Mouse (Mus musculus): ENCODE data around the gene Taar2.
A peak's percentile ranks its signal among the peaks of the same experiment; 100 is the strongest.

The Taar2 gene

GRCm38 (mm10) chr10:23938312-23938711 is at the start of gene Taar2:
Gene Taar2 (plus strand): TSS chr10:23938572.
- DNase-seq (ENCODE audit: low read depth), result no peak

GRCm38 (mm10) chr10:23892987-23893386 is 45.4 kb upstream of the Taar2 start:
- no peak for DNase-seq (ENCODE audit: low read depth)

- DNase-seq (ENCODE audit: low read depth), result no peak
Observed at GRCm38 (mm10) chr10:23894601-23895349, 43.6 kb upstream of the Taar2 start, which contains the start of gene Vnn1. Gene Vnn1 (plus strand): TSS chr10:23894688.

- no peak for DNase-seq (ENCODE audit: low read depth)
Observed at GRCm38 (mm10) chr10:23895376-23895775, 43.0 kb upstream of the Taar2 start.

GRCm38 (mm10) chr10:23901119-23901518 is 37.3 kb upstream of the Taar2 start:
- DNase-seq (ENCODE audit: low read depth), result no peak

DNA sequence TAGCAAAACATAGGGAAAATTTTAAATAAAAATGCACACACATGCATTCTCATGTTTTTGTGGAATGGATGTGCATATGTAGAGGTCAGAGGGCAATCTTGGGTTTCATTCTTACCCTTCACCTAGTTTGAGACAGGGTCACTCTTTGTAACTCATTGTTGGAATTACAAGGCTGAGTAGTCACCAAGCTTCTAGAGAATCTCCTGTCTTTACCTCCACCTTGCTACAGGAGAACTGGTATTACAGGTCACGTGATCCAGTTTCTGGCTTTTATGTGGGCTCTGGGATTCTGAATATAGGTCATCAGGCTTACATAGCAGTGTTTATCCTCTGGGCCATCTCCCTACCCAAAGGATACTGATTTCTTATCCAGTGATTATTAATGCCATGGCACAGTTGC is 32.7 kb upstream of the Taar2 start:
- DNase-seq (ENCODE audit: low read depth), result no peak

DNA sequence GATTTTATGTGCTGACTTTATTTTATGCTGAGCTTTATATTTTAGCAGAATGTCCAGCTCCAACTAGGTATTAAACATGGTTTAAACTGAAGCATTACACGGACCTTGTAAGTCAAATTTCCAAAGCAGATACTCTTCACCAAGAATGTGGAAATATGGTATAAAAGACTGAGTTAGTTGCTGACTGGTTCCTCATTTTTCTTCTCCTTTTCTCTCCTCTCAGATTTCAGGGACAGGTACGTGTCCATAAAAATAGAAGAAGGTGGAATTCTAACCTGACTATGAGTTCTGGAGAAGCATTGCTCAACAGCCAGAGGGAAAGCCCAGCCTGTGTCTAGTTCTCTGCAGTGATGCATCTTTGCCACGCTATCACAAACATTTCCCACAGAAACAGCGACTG is 18.3 kb upstream of the Taar2 start, which contains the start of gene Taar1:
Gene Taar1 (plus strand): TSS at position 301 of the 400 bp plus-strand sequence.
- DNase-seq (ENCODE audit: low read depth), result no peak

GRCm38 (mm10) chr10:23922468-23922867 is 15.9 kb upstream of the Taar2 start:
- no peak for DNase-seq (ENCODE audit: low read depth)

- DNase-seq (ENCODE audit: low read depth), result no peak
Observed at GRCm38 (mm10) chr10:23923941-23924340, 14.4 kb upstream of the Taar2 start.

GRCm38 (mm10) chr10:23937613-23938012 is 759 bp upstream of the Taar2 start:
- DNase-seq (ENCODE audit: low read depth), result no peak

GRCm38 (mm10) chr10:23942465-23942864 is 4.1 kb downstream of the Taar2 start:
- peak; percentile 30 for DNase-seq (ENCODE audit: low read depth)

GRCm38 (mm10) chr10:23948026-23948425 is 9.7 kb downstream of the Taar2 start:
- no peak for DNase-seq (ENCODE audit: low read depth)

DNA sequence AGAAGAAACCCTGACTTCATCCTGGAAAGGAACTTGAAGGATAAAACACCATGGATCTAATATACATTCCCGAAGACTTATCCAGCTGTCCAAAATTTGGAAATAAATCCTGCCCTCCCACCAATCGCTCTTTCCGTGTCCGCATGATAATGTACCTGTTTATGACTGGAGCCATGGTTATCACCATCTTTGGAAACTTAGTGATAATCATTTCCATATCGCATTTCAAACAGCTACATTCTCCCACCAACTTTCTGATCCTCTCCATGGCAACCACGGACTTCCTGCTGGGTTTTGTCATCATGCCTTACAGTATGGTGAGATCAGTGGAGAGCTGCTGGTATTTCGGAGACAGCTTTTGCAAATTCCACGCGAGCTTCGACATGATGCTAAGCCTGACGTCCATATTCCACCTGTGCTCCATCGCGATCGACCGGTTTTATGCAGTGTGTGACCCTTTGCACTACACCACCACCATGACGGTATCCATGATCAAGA is 11.2 kb downstream of the Taar2 start, which contains the start of gene Taar3:
Gene Taar3 (plus strand): TSS at position 51 of the 498 bp plus-strand sequence.
- no peak for DNase-seq (ENCODE audit: low read depth)

DNA sequence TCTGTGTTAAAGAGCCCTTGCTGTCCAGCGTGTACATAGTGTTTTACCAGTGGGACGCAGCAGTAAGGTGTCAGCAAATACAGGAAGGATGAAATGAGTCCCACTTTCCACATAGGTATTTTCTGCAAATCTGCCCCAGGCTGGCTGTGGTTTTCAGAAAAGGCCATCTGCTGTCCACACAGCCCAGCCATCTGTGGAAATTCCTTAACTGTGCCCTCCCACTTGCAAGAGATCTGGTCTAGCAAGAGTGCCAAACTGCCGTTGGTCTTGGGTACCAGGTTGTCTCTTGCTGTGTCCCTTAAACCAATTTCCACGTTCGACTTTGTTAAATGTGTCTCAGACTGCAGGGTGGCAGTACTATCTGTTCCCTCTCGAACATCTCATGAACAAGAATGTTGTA is 13.3 kb downstream of the Taar2 start:
- no peak for DNase-seq (ENCODE audit: low read depth)

DNA sequence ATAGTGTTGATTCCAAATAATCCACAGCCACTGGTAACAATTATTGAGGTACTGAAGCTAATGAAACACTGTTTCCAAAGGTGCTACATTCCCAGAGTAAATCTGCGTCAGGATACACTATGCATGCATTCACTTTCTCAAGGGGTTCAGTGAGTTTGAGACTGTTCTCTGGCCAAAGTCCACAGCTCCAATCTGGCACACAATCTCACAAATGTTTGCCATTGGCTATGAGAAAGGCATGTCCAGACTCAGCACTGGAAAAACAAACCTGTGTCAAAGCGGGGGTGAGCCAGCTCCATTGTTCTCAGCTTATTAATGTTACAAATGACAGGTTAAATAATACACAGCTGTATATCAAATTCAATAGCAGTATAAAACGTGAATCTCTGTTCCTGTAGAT is 20.7 kb downstream of the Taar2 start:
- no peak for DNase-seq (ENCODE audit: low read depth)

- DNase-seq (ENCODE audit: low read depth), result no peak
Observed at GRCm38 (mm10) chr10:23960444-23960915, 22.1 kb downstream of the Taar2 start, which contains the start of gene Taar4. Gene Taar4 (plus strand): TSS chr10:23960494.

GRCm38 (mm10) chr10:23963444-23963843 is 25.1 kb downstream of the Taar2 start:
- DNase-seq (ENCODE audit: low read depth), result no peak

DNA sequence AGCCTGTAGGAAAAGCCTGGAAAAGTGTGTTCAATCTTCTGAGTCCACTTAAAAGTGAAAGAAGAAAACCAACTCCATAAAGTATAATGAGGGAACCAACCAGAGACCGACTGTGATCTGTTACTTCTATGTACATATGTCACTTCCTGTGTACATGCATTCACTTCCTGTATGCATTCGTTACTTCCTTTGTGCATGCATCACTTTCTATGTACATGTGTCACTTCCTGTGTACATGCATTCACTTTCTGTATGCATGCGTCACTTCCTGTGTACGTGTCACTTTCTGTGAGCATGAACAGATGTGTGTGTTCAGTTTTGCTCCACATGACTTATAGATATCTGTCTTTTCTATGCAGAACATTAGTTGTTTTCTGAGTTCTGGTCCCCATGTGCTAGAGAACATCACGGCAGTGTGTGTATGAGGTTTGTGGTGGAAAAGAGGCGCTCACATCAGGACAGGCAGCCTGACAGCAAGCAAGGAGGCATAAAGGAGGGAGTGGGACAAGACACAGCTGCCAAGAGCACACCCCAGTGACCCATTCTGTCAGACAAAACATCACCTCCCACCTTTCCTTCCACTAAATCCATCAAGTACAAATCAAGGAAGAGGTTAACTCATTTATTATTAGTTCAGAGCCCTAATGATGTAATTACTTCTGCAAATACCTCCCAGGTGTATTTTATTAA is 26.7 kb downstream of the Taar2 start:
- DNase-seq (ENCODE audit: low read depth), result no peak

- DNase-seq (ENCODE audit: low read depth), result no peak
Observed at GRCm38 (mm10) chr10:23970656-23971165, 32.3 kb downstream of the Taar2 start, which contains the start of gene Taar5. Gene Taar5 (plus strand): TSS chr10:23970706.

- no peak for DNase-seq (ENCODE audit: low read depth)
Observed at GRCm38 (mm10) chr10:23971256-23971655, 32.9 kb downstream of the Taar2 start.

GRCm38 (mm10) chr10:23977958-23978357 is 39.6 kb downstream of the Taar2 start:
- no peak for DNase-seq (ENCODE audit: low read depth)

DNA sequence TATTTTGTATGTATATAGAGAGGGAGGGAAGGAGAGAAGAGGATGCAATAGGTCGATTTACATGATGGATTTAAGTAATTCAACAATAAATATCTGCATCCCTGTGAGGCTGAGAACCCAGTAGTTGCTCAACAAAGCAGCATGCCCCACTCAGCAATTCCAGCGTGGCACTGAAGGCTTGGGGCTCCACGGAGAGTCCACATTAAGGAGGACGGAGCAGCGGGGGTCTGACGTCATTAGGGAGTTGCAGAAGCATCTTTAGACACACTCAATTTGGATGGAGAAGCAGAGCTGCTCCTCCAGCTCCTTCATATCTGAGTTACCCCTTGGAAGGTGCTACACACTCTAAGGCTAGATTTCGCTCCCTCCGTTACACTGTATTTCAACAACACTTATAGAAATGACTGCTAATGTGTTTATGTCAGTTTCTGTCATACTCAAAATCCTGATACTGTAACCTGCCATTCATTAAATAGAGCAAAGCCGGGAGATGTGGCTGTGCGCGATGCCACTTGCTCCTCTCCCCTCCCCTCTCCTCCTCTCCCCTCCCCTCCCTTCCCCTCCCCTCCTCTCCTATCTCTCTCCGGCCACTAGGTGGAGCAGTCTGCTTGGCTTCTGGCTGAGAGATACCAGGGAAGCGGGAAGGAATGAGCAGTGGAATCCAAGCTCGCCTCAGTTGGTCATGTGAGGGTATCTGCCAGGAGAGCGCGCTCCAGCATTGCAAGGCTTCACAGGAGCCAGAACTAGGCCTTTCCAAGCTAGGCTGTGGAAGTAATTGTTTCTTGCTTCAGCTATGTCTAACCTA is 40.7 kb downstream of the Taar2 start:
- DNase-seq (ENCODE audit: low read depth), result peak; percentile 60

Data from c-Kit-positive CD71-positive TER-119-negative erythroid progenitor cells, embryonic 14.5 days (primary cell).